Mouse (Mus musculus) left cerebral cortex, adult 2 months (tissue): Measurements from ENCODE around the gene Pck2. TPM values are rescaled to one million over a fixed set of nuclear protein-coding genes. Genes with fewer than 3 reads are reported as not detected.
A peak's percentile ranks its signal among the peaks of the same experiment; 100 is the strongest.

Experiments used
- DNase-seq, 2 experiments: peaks; one replicate each; pipeline ENCODE4 v3.0.0; 2021 to 2022; ENCODE audit warnings: low spot score in 2 of 2, mixed read lengths in 1 of 2; ENCODE audit errors: extremely low spot score in 1 of 2
- H3K27ac ChIP-seq: fragments of 200-600 bp; 2 replicates; pipeline ENCODE4 v1.8.1; 2022
- H3K4me3 ChIP-seq: fragments of 200-600 bp; 2 replicates; pipeline ENCODE4 v1.8.1; 2022
- CTCF ChIP-seq: fragments of 200-600 bp; IDR thresholded peaks from 2 replicates; pipeline ENCODE4 v1.8.1; 2022; ENCODE audit warnings: antibody characterized with exemption, mild to moderate bottlenecking, moderate library complexity
- intact Hi-C: fragments of 180-260 bp; cut with DNase I; formaldehyde crosslinking; loops from one replicate; pipeline ENCODE4 v1.15.1; 2025
- total RNA-seq, 2 experiments: library from RNA; stranded (reverse); gene quantifications; 2 replicates each; pipeline ENCODE4 v1.2.3; 2021

The Pck2 gene
- total RNA-seq, 2 experiments from 2014 or later, result 31.1 to 36.0 TPM

DNA sequence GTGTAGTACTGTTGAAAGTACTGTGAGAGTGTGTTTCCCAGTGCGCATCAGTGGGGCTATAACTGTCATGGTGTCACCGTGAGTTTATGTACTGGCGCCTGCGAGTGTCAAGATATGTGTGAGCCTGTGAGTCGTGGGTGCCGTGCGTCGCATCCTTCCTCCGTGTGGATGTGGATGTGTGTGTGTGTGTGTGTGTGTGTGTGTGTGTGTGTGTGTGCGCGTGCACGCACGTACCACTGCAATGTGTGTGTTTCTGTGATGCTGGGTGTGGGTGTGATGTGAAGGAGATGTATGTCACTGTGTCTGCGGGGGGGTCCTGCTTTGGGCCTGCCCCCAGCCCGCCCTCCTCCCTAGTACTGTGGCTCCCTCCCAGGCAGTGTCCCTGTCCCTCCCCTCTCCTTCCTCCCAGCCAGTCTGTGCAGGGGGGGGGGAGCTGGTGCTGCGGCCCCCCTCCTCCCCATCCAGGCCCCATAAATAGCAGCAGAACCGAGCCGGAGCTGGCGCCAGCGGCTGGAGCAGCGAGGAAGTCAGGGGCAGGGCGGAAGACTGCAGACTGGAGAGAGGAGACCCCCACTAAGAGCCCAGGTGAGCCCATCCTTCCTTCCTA lies 29.8 kb upstream of the Pck2 start, which contains the start of gene Cpne6:
Gene Cpne6 (plus strand): TSS at position 321 of the 607 bp plus-strand sequence.
- TF ChIP-seq CTCF, result no peak
- intact Hi-C loops, result loop anchor here (1.0 kb wide), 1 partner anchor 9 kb away; no protein-coding TSS in a partner anchor
- peak within 1 kb of the TSS; percentile 92 for H3K27ac ChIP-seq
- DNase-seq, result peak; percentile 56 to 68
- peak within 1 kb of the TSS; percentile 60 for H3K4me3 ChIP-seq

DNA sequence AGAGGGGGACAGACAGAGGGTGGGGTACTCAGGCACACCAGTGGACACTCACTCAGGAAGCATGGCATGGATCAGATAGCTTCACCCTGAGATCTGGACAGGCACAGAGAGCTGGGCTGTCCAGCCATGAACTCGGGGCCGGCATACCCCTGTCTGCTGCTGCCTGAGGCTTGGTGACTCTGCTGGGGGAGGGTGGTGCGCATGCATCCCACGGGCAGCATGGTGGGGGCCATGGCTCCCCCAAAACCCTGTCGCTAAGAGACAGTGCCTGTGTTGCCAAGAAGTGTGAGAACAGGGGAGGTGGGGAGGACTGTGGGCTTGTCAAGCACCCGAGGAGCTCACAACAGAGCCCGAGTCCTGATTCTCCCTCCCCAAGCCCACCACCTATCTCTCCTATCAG lies 29.0 kb upstream of the Pck2 start:
- no peak for TF ChIP-seq CTCF
- H3K27ac ChIP-seq, result peak overlapping the region; percentile 92
- H3K4me3 ChIP-seq, result peak overlapping the region; percentile 60
- DNase-seq, result peak; percentile 65 to 72
- intact Hi-C loops, result no loop called here

GRCm38 (mm10) chr14:55513927-55514326 lies 26.1 kb upstream of the Pck2 start:
- H3K27ac ChIP-seq, result no peak overlapping the region

GRCm38 (mm10) chr14:55515846-55516245 lies 24.2 kb upstream of the Pck2 start:
- Histone ChIP-seq H3K27ac (no peak overlapping the region), H3K4me3 (no peak overlapping the region)
- intact Hi-C loops, result no loop called here
- no peak for DNase-seq
- no peak for TF ChIP-seq CTCF

More at GRCm38 (mm10) chr14:55513927-55514326, 26.1 kb upstream of the Pck2 start:
- intact Hi-C loops, result no loop called here
- DNase-seq, result no peak
- H3K4me3 ChIP-seq, result no peak overlapping the region
- no peak for TF ChIP-seq CTCF

DNA sequence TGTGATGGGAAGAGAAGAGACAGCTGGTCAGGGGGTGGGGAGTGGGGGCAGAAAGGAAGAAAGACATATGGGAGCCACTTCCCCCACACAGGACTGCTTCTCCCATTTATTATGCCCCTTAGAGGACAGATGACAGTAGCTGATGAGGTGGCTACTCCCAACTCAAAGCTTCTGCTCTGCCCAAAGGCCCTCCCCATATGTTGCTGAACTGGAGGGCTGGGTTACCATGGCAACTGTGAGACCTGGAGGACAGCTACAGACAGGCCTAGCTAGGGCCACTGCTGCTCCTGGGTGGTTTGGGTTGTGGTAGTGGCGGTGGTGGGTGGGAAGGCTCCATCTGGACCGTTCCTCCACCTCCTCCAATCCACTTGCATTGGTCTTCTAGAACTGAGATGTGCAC lies 21.2 kb upstream of the Pck2 start:
- Histone ChIP-seq H3K27ac (peak overlapping the region; percentile 79), H3K4me3 (no peak overlapping the region)
- no peak for TF ChIP-seq CTCF
- DNase-seq, result peak; percentile 57 to 74
- intact Hi-C loops, result loop anchor here (1.0 kb wide), 1 partner anchor 9 kb away; the partner anchor contains the start of gene Cpne6

GRCm38 (mm10) chr14:55519604-55520003 lies 20.5 kb upstream of the Pck2 start:
- TF ChIP-seq CTCF, result no peak; the same call in 1 of the 2 replicates
- intact Hi-C loops, result loop anchor here (1.0 to 2.0 kb wide), 2 partner anchors 9 to 13 kb away; partner anchors contain the start of gene Cpne6
- no peak overlapping the region for H3K4me3 ChIP-seq
- DNase-seq, result no peak
- peak overlapping the region; percentile 79 for H3K27ac ChIP-seq

DNA sequence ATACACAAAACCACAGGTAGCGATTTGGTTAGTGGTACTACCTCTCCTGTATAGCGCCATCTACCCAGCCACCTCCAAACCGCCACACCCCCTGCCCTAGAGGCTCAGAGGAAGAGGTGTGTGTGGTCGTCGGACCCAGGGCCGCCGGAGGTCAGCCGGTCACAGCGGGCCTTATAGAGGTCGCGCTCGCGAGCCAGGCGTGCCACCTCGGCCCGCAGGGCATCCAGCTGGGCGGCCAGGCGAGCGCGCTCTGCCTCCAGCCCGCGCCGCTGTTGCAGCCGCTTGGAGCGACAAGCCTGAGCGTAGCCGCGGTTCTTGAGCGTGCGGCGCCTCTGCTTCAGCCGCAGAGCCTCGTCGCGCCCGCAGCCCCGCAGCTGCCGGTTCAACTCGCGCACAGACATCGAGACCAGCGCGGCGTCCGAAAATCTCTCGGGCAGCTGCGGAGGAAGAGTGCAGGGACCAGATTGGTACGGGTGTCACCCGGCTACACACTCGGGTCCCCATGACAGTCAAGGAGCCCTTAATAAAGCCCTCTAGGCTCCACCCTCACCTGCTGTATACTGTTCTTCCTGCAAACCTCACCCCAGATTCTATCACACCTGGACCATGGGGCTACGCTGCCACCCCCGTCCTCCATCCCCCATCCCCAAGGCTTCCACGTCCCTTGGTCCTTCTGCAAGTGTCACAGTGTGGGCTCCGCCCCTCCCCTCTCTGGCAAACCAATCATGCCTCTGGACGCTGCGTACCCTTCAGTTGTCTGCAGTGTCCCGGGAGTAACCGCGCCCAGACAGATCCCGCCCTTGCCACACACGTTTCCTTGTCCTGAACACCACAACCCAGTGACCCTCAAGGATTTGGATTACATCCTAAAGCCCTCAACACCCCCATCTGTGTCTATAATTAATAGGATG lies 19.4 kb upstream of the Pck2 start:
- Histone ChIP-seq H3K27ac (peak overlapping the region; percentile 78), H3K4me3 (peak overlapping the region; percentile 55)
- intact Hi-C loops, result loop anchor here (2.0 kb wide), 1 partner anchor 14 kb away; no protein-coding TSS in a partner anchor
- no peak; the same call in none of the 2 replicates for TF ChIP-seq CTCF
- DNase-seq, result peak in 1 of 2 experiments; percentile 58

DNA sequence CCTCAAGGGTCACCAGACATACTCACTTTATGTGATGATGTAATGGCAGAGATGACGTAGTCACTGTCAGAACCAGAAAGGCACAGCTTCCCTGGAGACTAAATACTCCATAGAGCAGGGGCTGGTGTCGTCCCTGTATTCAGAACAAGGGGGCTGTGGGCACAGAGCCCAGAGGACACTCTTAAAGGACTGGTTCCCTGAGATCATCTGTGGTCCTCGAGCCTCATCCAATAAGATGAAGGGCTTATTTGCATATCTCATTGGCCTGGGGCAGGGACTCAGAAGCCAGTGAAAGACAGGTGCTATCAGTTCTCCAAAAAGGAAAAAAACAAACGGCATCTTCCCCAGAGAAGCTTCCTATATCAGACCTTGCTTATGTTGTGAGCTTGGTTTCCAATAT lies 16.0 kb upstream of the Pck2 start:
- H3K27ac ChIP-seq, result no peak overlapping the region
- no peak for DNase-seq
- no peak overlapping the region for H3K4me3 ChIP-seq
- TF ChIP-seq CTCF, result no peak
- intact Hi-C loops, result no loop called here

GRCm38 (mm10) chr14:55524785-55525184 lies 15.3 kb upstream of the Pck2 start, which contains the start of gene Nrl:
TSS of gene Nrl (minus strand) at chr14:55524981.
- intact Hi-C loops, result no loop called here
- Histone ChIP-seq H3K4me3 (no peak within 1 kb of the TSS), H3K27ac (no peak within 1 kb of the TSS)
- no peak for DNase-seq
- no peak for TF ChIP-seq CTCF

- TF ChIP-seq CTCF, result no peak
- H3K27ac ChIP-seq, result no peak overlapping the region
- intact Hi-C loops, result no loop called here
- no peak overlapping the region for H3K4me3 ChIP-seq
- no peak for DNase-seq
These were observed 13.4 kb upstream of the Pck2 start for GRCm38 (mm10) chr14:55526674-55527073.

GRCm38 (mm10) chr14:55527940-55528339 lies 12.1 kb upstream of the Pck2 start:
- Histone ChIP-seq H3K4me3 (no peak overlapping the region), H3K27ac (no peak overlapping the region)
- intact Hi-C loops, result loop anchor here (2.0 kb wide), 1 partner anchor 31 kb away; no protein-coding TSS in a partner anchor
- DNase-seq, result no peak
- TF ChIP-seq CTCF, result peak; percentile 58
